Mouse (Mus musculus): Measurements from ENCODE around the gene Tnfsf9. TPM values are rescaled to one million over a fixed set of nuclear protein-coding genes. Genes with fewer than 3 reads are reported as not detected.

Tnfsf9 gene
- polyA plus RNA-seq, 1 experiment from 2014 or later = 5.3 TPM

DNA sequence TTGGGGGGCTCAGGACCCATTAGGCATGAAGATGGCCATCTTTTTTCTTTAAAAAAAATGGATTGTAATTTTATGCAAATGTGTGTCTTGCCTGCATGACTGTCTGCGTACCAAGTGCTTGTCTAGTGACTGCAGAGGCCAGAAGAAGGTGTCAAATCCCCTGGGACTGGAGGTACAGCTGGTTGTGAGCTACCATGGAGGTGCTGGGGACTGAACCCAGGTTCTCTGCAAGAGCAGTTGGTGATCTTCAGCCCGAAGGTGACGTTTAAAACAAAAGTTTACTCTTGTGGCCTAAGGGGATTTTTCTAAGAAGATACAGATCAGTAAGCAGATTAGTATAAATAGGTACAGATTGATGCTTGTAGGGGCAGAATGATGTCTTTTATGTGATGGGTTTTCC lies 30.5 kb downstream of the Tnfsf9 start:
- Histone ChIP-seq H3K27ac (ENCODE audit: poor library complexity, severe bottlenecking) (no peak overlapping the region), H3K36me3 (no peaks in the 10 kb centered on the region), H3K4me1 (replicated peaks) (no peaks in the 10 kb centered on the region), H3K27me3 (replicated peaks) (peaks cover 13% of the 10 kb centered on the region; the same call in 1 of the 2 replicates), H3K9ac (no peak overlapping the region), H3K4me2 (no peak overlapping the region), H3K9me3 (replicated peaks) (no peaks in the 10 kb centered on the region), H3K4me3 (no peak overlapping the region)
- WGBS = 77% methylated on average over 3 of the region's 3 CpGs
- ATAC-seq (ENCODE audit: insufficient number of reproducible peaks, low FRiP score) = no peak

DNA sequence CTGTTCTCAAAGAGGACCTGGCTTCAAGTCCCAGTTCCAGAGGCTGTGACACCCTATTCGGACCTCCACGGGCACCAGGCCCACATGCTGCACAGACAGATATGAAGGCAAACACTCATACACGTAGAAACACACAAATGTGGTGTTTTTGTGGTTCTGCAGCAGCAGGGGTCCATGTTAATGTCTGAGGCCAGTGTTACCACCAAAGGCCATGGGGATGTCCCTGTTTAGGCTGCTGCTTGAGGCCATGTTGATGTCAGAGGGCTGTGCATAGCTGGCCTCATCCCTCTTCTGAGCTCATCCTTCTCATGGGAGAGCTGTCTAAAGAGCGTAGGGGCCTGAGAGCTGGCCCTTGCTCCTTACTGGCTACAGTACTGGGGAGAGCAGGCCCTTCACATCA lies 33.6 kb downstream of the Tnfsf9 start:
- no peak for ATAC-seq (ENCODE audit: insufficient number of reproducible peaks, low FRiP score)
- H3K4me1 ChIP-seq (replicated peaks) = no peaks in the 10 kb centered on the region
- H3K9me3 ChIP-seq (replicated peaks) = no peaks in the 10 kb centered on the region
- H3K27me3 ChIP-seq (replicated peaks) = peaks cover 8% of the 10 kb centered on the region; the same call in 1 of the 2 replicates
- H3K27ac ChIP-seq (ENCODE audit: poor library complexity, severe bottlenecking) = no peak overlapping the region
- H3K36me3 ChIP-seq = no peaks in the 10 kb centered on the region
- WGBS = 71% methylated on average over 4 of the region's 4 CpGs
- H3K9ac ChIP-seq = no peak overlapping the region
- H3K4me2 ChIP-seq = no peak overlapping the region
- H3K4me3 ChIP-seq = no peak overlapping the region

DNA sequence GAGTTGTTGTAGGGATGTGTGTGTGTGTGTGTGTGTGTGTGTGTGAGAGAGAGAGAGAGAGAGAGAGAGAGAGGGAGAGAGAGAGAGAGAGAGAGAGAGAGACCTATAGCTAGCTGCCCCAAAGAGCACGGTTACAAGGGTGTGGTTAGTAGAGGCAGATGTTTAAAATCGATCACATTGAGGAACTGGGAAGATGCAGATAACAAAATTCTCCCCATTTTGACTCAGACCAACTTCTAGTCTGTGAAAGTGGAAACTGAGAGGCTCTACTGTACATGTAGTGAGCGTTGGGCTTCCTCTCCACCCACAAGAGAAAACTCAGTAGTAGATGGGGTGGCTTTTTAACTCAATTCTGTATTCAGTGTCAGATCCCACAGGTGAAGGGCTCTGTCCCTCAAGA lies 34.6 kb downstream of the Tnfsf9 start:
- WGBS = 71% methylated on average over 3 of the region's 3 CpGs
- no peak overlapping the region for H3K9ac ChIP-seq
- H3K4me1 ChIP-seq (replicated peaks) = no peaks in the 10 kb centered on the region
- H3K4me3 ChIP-seq = no peak overlapping the region
- no peak for ATAC-seq (ENCODE audit: insufficient number of reproducible peaks, low FRiP score)
- H3K27ac ChIP-seq (ENCODE audit: poor library complexity, severe bottlenecking) = no peak overlapping the region
- no peak overlapping the region for H3K4me2 ChIP-seq
- no peaks in the 10 kb centered on the region for H3K36me3 ChIP-seq
- peaks cover 4% of the 10 kb centered on the region; the same call in 1 of the 2 replicates for H3K27me3 ChIP-seq (replicated peaks)
- no peaks in the 10 kb centered on the region for H3K9me3 ChIP-seq (replicated peaks)

DNA sequence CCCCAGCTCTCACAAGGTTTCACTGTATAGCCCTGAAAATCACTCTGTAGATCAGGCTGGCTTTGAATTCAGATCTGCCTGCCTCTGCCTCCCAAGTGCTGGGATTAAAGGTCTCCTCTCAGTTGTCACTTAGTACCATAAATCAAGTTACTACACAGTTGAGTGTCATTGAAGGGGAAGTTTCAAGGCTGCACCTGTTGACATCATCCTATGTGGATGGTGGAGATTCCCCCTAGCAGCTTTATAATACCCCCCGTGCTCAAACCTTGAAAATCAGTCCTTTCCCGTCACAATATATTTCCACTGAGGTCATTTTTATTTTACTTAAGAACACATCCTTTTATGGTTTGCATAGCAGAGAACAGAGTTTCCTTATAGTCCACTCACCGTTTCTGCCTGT lies 38.6 kb downstream of the Tnfsf9 start:
- 80% methylated on average over 3 of the region's 3 CpGs for WGBS

DNA sequence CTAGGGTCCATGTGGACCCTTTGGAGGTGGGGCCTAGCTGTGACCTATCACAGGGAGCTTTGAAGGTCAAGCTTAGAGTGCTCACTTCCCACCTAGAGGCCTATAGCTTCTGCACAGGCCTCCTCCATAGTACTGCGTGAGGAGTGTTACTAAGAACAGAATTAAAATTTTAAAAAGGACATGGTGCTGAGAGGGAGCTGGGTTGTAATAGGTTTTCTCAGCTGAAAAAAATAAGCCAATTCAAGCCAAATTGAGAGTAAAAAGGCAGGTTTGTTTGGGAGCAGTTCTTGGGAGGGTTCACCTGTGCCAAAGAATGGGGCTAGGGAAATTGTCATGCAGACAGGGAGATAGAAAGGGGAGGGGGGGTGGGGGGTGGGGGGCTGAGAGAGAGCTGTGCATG lies 40.0 kb downstream of the Tnfsf9 start:
- H3K4me3 ChIP-seq = no peak overlapping the region
- H3K27me3 ChIP-seq (replicated peaks) = peaks cover 45% of the 10 kb centered on the region
- no peaks in the 10 kb centered on the region for H3K4me1 ChIP-seq (replicated peaks)
- no peak for ATAC-seq (ENCODE audit: insufficient number of reproducible peaks, low FRiP score)
- H3K36me3 ChIP-seq = no peaks in the 10 kb centered on the region
- H3K9ac ChIP-seq = no peak overlapping the region
- H3K9me3 ChIP-seq (replicated peaks) = no peaks in the 10 kb centered on the region
- 63% methylated on average over 1 of the region's 1 CpGs for WGBS
- no peak overlapping the region for H3K27ac ChIP-seq (ENCODE audit: poor library complexity, severe bottlenecking)
- H3K4me2 ChIP-seq = no peak overlapping the region

More for the DNA sequence above, 38.6 kb downstream of the Tnfsf9 start:
- Histone ChIP-seq H3K9me3 (replicated peaks) (no peaks in the 10 kb centered on the region), H3K36me3 (no peaks in the 10 kb centered on the region), H3K4me1 (replicated peaks) (no peaks in the 10 kb centered on the region), H3K27me3 (replicated peaks) (peaks cover 31% of the 10 kb centered on the region), H3K4me3 (no peak overlapping the region), H3K27ac (ENCODE audit: poor library complexity, severe bottlenecking) (no peak overlapping the region), H3K4me2 (no peak overlapping the region), H3K9ac (no peak overlapping the region)
- ATAC-seq (ENCODE audit: insufficient number of reproducible peaks, low FRiP score) = no peak

DNA sequence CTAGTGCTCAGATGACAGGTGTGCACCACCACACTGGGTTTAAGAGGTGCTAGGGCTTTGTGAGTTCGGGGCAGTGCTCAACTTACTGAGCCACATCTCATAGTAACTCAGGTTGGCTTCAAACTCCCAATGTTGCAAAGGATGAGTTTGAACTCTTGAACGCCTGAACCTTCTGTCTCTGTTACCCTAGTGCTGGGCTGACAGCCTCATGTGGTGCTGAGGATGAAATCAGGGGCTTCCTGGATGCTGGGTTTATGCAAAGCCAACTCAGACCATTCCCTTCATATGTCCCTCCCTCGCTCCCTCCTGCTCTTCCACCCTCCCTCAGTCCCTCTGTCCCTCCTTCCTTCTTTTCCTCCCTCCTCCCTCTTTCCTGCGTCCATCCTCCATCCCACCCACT lies 43.2 kb downstream of the Tnfsf9 start:
- Histone ChIP-seq H3K9ac (no peak overlapping the region), H3K27me3 (replicated peaks) (peaks cover 57% of the 10 kb centered on the region), H3K36me3 (no peaks in the 10 kb centered on the region), H3K27ac (ENCODE audit: poor library complexity, severe bottlenecking) (no peak overlapping the region), H3K9me3 (replicated peaks) (peaks cover 8% of the 10 kb centered on the region; the same call in 1 of the 2 replicates), H3K4me2 (no peak overlapping the region), H3K4me3 (no peak overlapping the region), H3K4me1 (replicated peaks) (no peaks in the 10 kb centered on the region)
- 54% methylated on average over 4 of the region's 4 CpGs for WGBS
- no peak for ATAC-seq (ENCODE audit: insufficient number of reproducible peaks, low FRiP score)

DNA sequence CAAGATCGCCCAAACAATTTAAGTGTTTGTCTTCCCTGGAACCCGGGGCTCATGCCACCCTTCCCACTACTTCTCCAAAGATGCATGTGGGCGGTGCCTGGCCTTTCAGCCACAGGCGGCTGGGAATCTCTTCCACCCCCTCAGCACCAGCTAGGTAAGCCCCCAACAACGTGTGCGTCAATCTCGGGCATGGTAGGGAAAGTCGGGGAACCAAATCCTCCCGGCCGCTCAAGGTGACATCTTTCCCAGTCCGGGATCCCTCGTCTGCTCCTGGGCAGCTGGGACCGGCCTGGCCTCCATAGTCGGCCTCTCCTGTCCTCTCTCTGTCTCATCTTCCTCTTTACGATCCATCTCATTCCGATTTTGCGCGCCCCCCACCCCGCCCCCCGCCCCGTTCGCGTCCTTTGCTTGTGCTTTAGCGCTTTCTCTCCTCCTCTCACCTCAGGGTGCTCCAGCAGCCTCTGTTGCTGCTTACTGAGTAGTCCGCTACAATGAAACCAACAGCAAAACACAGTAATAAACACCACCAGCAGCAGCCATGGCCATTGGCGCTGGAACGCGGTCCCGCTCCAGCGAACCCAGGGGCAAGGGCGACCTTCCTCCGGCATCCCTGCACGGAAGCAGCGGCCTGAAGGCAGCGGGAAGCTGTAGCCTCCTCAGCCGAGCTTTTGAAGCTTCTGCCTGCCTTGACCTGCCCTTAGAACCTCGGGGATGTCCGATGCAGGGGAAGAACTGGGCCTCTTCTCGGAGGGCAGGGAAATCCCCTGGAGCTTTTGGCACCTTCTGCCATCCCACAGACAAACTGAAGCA lies 44.1 kb downstream of the Tnfsf9 start, which contains the start of gene Cd70:
Gene Cd70 (minus strand): TSS at position 784 of the 810 bp plus-strand sequence.
- Histone ChIP-seq H3K36me3 (no peaks in the 10 kb centered on the region), H3K4me3 (peak within 1 kb of the TSS; percentile 40), H3K9me3 (replicated peaks) (peaks cover 8% of the 10 kb centered on the region; the same call in 1 of the 2 replicates), H3K4me2 (peak within 1 kb of the TSS; percentile 72), H3K9ac (no peak within 1 kb of the TSS), H3K4me1 (replicated peaks) (no peaks in the 10 kb centered on the region), H3K27ac (ENCODE audit: poor library complexity, severe bottlenecking) (no peak within 1 kb of the TSS), H3K27me3 (replicated peaks) (peaks cover 57% of the 10 kb centered on the region)
- no peak for ATAC-seq (ENCODE audit: insufficient number of reproducible peaks, low FRiP score)
- WGBS = 2% methylated on average over 39 of the region's 39 CpGs

DNA sequence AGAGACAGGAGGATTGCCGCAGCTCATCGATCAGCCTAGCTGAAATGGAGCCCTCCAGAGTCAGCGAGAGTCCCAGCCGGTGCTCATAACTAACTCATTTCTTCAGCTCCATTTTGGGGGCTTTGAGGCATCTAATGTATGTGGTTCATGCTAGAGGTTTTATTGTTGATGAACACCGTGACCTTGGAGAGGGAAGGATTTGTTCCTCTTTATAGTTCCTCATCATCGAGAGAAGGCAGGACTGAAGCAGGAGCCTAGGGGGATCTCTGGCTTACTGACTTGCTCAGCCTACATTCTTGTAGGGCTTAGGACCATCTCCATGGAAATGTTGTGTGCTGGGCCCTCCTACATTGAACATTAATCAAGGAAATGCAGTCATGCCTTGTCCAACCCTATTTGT lies 47.9 kb downstream of the Tnfsf9 start:
- no peak overlapping the region for H3K27ac ChIP-seq (ENCODE audit: poor library complexity, severe bottlenecking)
- no peaks in the 10 kb centered on the region for H3K36me3 ChIP-seq
- H3K4me1 ChIP-seq (replicated peaks) = no peaks in the 10 kb centered on the region
- H3K4me2 ChIP-seq = no peak overlapping the region
- no peak for ATAC-seq (ENCODE audit: insufficient number of reproducible peaks, low FRiP score)
- H3K4me3 ChIP-seq = no peak overlapping the region
- peaks cover 33% of the 10 kb centered on the region for H3K27me3 ChIP-seq (replicated peaks)
- peaks cover 8% of the 10 kb centered on the region; the same call in 1 of the 2 replicates for H3K9me3 ChIP-seq (replicated peaks)
- 87% methylated on average over 6 of the region's 6 CpGs for WGBS
- H3K9ac ChIP-seq = no peak overlapping the region

DNA sequence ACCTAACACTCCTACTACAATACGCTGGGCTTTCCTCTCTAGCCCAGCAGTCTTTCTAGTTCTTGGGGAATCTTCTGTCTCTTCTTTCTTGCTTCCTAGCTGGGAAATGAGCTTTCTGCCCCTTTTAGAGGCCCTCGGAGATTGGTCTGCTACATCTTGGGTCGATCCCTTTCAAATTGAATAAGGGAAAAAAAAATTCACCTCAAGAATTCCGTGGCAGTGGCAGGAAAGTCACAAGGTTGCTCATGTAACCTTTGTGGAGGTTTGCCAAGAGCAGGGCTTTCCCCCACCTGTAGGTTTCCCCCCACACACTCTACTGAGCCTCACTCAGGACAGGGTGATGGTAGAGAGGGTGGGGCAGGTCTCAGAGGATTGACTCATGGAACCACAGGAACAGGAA lies 48.7 kb downstream of the Tnfsf9 start:
- Histone ChIP-seq H3K4me3 (no peak overlapping the region), H3K27ac (ENCODE audit: poor library complexity, severe bottlenecking) (no peak overlapping the region), H3K27me3 (replicated peaks) (peaks cover 25% of the 10 kb centered on the region), H3K9me3 (replicated peaks) (peaks cover 8% of the 10 kb centered on the region; the same call in 1 of the 2 replicates), H3K9ac (no peak overlapping the region), H3K36me3 (no peaks in the 10 kb centered on the region), H3K4me2 (no peak overlapping the region), H3K4me1 (replicated peaks) (no peaks in the 10 kb centered on the region)
- 74% methylated on average over 4 of the region's 4 CpGs for WGBS
- no peak for ATAC-seq (ENCODE audit: insufficient number of reproducible peaks, low FRiP score)

Other genes with a start within 250 kb of the Tnfsf9 start
- not detected in 2 replicates for gene Acsbg2, start 230.9 kb upstream of the Tnfsf9 start, polyA plus RNA-seq (2016; fragmentation: Nextera tagmentation; extraction: Ambion mirVana)
- 0.33 and 0.36 TPM in 2 replicates for gene 1700061G19Rik, start 229.8 kb upstream of the Tnfsf9 start, polyA plus RNA-seq (2016; fragmentation: Nextera tagmentation; extraction: Ambion mirVana)
- 45.3 and 50.6 TPM in 2 replicates for gene Mllt1, start 169.9 kb upstream of the Tnfsf9 start, polyA plus RNA-seq (2016; fragmentation: Nextera tagmentation; extraction: Ambion mirVana)
- gene Acer1, start 123.2 kb upstream of the Tnfsf9 start, polyA plus RNA-seq (2016; fragmentation: Nextera tagmentation; extraction: Ambion mirVana) = not detected in 2 replicates
- 98.1 and 102 TPM in 2 replicates for gene Clpp, start 115.0 kb upstream of the Tnfsf9 start, polyA plus RNA-seq (2016; fragmentation: Nextera tagmentation; extraction: Ambion mirVana)
- gene Alkbh7, start 108.0 kb upstream of the Tnfsf9 start, polyA plus RNA-seq (2016; fragmentation: Nextera tagmentation; extraction: Ambion mirVana) = 48.5 and 52.8 TPM in 2 replicates
- 0.55 TPM in 1 of 2 replicates, not detected in the other for gene Pspn, start 105.3 kb upstream of the Tnfsf9 start, polyA plus RNA-seq (2016; fragmentation: Nextera tagmentation; extraction: Ambion mirVana)
- 34.3 and 36.4 TPM in 2 replicates for gene Gtf2f1, start 94.0 kb upstream of the Tnfsf9 start, polyA plus RNA-seq (2016; fragmentation: Nextera tagmentation; extraction: Ambion mirVana)
- gene Gm17949, start 93.9 kb upstream of the Tnfsf9 start, polyA plus RNA-seq (2016; fragmentation: Nextera tagmentation; extraction: Ambion mirVana) = 0.22 and 0.43 TPM in 2 replicates
- 52.4 and 58.7 TPM in 2 replicates for gene Khsrp, start 73.8 kb upstream of the Tnfsf9 start, polyA plus RNA-seq (2016; fragmentation: Nextera tagmentation; extraction: Ambion mirVana)
- gene Slc25a41, start 63.7 kb upstream of the Tnfsf9 start, polyA plus RNA-seq (2016; fragmentation: Nextera tagmentation; extraction: Ambion mirVana) = not detected in 2 replicates
- gene Crb3, start 46.2 kb upstream of the Tnfsf9 start, polyA plus RNA-seq (2016; fragmentation: Nextera tagmentation; extraction: Ambion mirVana) = 0.27 and 0.94 TPM in 2 replicates
- 15.5 and 17.2 TPM in 2 replicates for gene Slc25a23, start 45.5 kb upstream of the Tnfsf9 start, polyA plus RNA-seq (2016; fragmentation: Nextera tagmentation; extraction: Ambion mirVana)
- 0.66 and 1.4 TPM in 2 replicates for gene Dennd1c, start 26.8 kb upstream of the Tnfsf9 start, polyA plus RNA-seq (2016; fragmentation: Nextera tagmentation; extraction: Ambion mirVana)
- gene Tubb4a, start 17.5 kb upstream of the Tnfsf9 start, polyA plus RNA-seq (2016; fragmentation: Nextera tagmentation; extraction: Ambion mirVana) = 9.4 and 11.3 TPM in 2 replicates
- gene Cd70, start 44.5 kb downstream of the Tnfsf9 start, polyA plus RNA-seq (2016; fragmentation: Nextera tagmentation; extraction: Ambion mirVana) = not detected in 2 replicates
- 0.11 and 0.46 TPM in 2 replicates for gene Tnfsf14, start 88.9 kb downstream of the Tnfsf9 start, polyA plus RNA-seq (2016; fragmentation: Nextera tagmentation; extraction: Ambion mirVana)
- gene C3, start 122.8 kb downstream of the Tnfsf9 start, polyA plus RNA-seq (2016; fragmentation: Nextera tagmentation; extraction: Ambion mirVana) = 0.87 and 2.6 TPM in 2 replicates
- gene Gpr108, start 143.1 kb downstream of the Tnfsf9 start, polyA plus RNA-seq (2016; fragmentation: Nextera tagmentation; extraction: Ambion mirVana) = 24.9 and 27.4 TPM in 2 replicates
- gene Trip10, start 144.1 kb downstream of the Tnfsf9 start, polyA plus RNA-seq (2016; fragmentation: Nextera tagmentation; extraction: Ambion mirVana) = 41.6 and 45.4 TPM in 2 replicates
- 1.6 and 1.7 TPM in 2 replicates for gene Vav1, start 173.8 kb downstream of the Tnfsf9 start, polyA plus RNA-seq (2016; fragmentation: Nextera tagmentation; extraction: Ambion mirVana)